Mouse (Mus musculus) thymus, postnatal 0 days (tissue): ENCODE results near the gene Abhd14a. TPM values are rescaled to one million over a fixed set of nuclear protein-coding genes. Genes with fewer than 3 reads are reported as not detected.

Experiments
- polyA plus RNA-seq: library from polyadenylated mRNA; unstranded; fragments of >200 nt; fragmentation: Nextera tagmentation; extraction: Ambion mirVana; gene quantifications from 2 replicates; pipeline ENCODE4 v1.2.1, GENCODE M21; 2015

The Abhd14a gene
- polyA plus RNA-seq, 1 experiment from 2014 or later, result 15.7 TPM

Other genes with a start within 250 kb of the Abhd14a start
- 21.0 and 21.4 TPM in 2 replicates for gene Ppm1m, start 247.9 kb downstream of the Abhd14a start, polyA plus RNA-seq
- 138 and 141 TPM in 2 replicates for gene Twf2, start 244.6 kb downstream of the Abhd14a start, polyA plus RNA-seq
- gene Tlr9, start 225.1 kb downstream of the Abhd14a start, polyA plus RNA-seq, result 0.12 and 0.30 TPM in 2 replicates
- 80.1 and 93.8 TPM in 2 replicates for gene Alas1, start 199.0 kb downstream of the Abhd14a start, polyA plus RNA-seq
- 35.6 and 37.2 TPM in 2 replicates for gene Poc1a, start 166.6 kb downstream of the Abhd14a start, polyA plus RNA-seq
- gene Dusp7, start 79.0 kb downstream of the Abhd14a start, polyA plus RNA-seq, result 9.1 and 11.3 TPM in 2 replicates
- gene Rpl29, start 18.2 kb downstream of the Abhd14a start, polyA plus RNA-seq, result 1,071 and 1,139 TPM in 2 replicates
- gene Acy1, start 9.4 kb downstream of the Abhd14a start, polyA plus RNA-seq, result 17.4 and 18.3 TPM in 2 replicates
- gene Abhd14b, start 219 bp downstream of the Abhd14a start, polyA plus RNA-seq, result 9.4 and 13.0 TPM in 2 replicates
- 12.6 and 16.3 TPM in 2 replicates for gene Pcbp4, start 5.6 kb upstream of the Abhd14a start, polyA plus RNA-seq
- 0.17 and 0.20 TPM in 2 replicates for gene Gpr62, start 18.3 kb upstream of the Abhd14a start, polyA plus RNA-seq
- gene Rrp9, start 28.3 kb upstream of the Abhd14a start, polyA plus RNA-seq, result 56.8 and 62.7 TPM in 2 replicates
- 18.0 and 22.3 TPM in 2 replicates for gene Parp3, start 29.3 kb upstream of the Abhd14a start, polyA plus RNA-seq
- not detected in 2 replicates for gene Iqcf1, start 52.3 kb upstream of the Abhd14a start, polyA plus RNA-seq
- gene Iqcf5, start 66.9 kb upstream of the Abhd14a start, polyA plus RNA-seq, result 0.26 and 0.27 TPM in 2 replicates
- gene Iqcf3, start 114.0 kb upstream of the Abhd14a start, polyA plus RNA-seq, result not detected in 2 replicates
- gene Iqcf4, start 123.3 kb upstream of the Abhd14a start, polyA plus RNA-seq, result not detected in 2 replicates
- not detected in 2 replicates for gene Iqcf6, start 178.9 kb upstream of the Abhd14a start, polyA plus RNA-seq
- gene Grm2, start 208.4 kb upstream of the Abhd14a start, polyA plus RNA-seq, result 0.10 and 0.12 TPM in 2 replicates
- 47.0 and 60.1 TPM in 2 replicates for gene Tex264, start 238.2 kb upstream of the Abhd14a start, polyA plus RNA-seq